Mouse (Mus musculus) myocyte (in vitro differentiated cells): Measurements from ENCODE around the gene Hmga1.

Experiments used
- CEBPB ChIP-seq: IDR thresholded peaks from 2 replicates; pipeline ENCODE4 v1.6.1; 2011; ENCODE audit warnings: mild to moderate bottlenecking, moderate library complexity; ENCODE audit not compliant: poor library complexity, insufficient read depth, severe bottlenecking
- E2F4 ChIP-seq: IDR thresholded peaks from one replicate; pipeline ENCODE4 v1.6.1; 2011; ENCODE audit warnings: mild to moderate bottlenecking, control low read depth, moderate library complexity; ENCODE audit not compliant: insufficient read depth
- MYOD1 ChIP-seq, 3 experiments: IDR thresholded peaks; one replicate each; pipeline ENCODE4 v1.6.1; 2011; ENCODE audit warnings: control low read depth in 2 of 3, low read depth in 2 of 3, mild to moderate bottlenecking in 2 of 3, moderate library complexity in 1 of 3; ENCODE audit not compliant: insufficient read length in 2 of 3, control insufficient read depth in 1 of 3
- MYOG ChIP-seq, 3 experiments: IDR thresholded peaks; one replicate each; pipeline ENCODE4 v1.6.1; 2011; ENCODE audit warnings: control low read depth in 2 of 3, low read depth in 2 of 3, mild to moderate bottlenecking in 2 of 3; ENCODE audit not compliant: insufficient read length in 2 of 3, control insufficient read depth in 1 of 3, insufficient read depth in 1 of 3
- POLR2A ChIP-seq: IDR thresholded peaks from one replicate; pipeline ENCODE4 v1.6.1; 2011; ENCODE audit warnings: low read depth, mild to moderate bottlenecking, control low read depth, moderate library complexity; ENCODE audit not compliant: insufficient read length
- TCF12 ChIP-seq: IDR thresholded peaks from one replicate; pipeline ENCODE4 v1.6.1; 2011; ENCODE audit warnings: mild to moderate bottlenecking, control low read depth; ENCODE audit not compliant: poor library complexity, insufficient read depth, severe bottlenecking
- USF1 ChIP-seq: IDR thresholded peaks from one replicate; pipeline ENCODE4 v1.6.1; 2011; ENCODE audit warnings: low read depth, mild to moderate bottlenecking, control low read depth, moderate library complexity

DNA sequence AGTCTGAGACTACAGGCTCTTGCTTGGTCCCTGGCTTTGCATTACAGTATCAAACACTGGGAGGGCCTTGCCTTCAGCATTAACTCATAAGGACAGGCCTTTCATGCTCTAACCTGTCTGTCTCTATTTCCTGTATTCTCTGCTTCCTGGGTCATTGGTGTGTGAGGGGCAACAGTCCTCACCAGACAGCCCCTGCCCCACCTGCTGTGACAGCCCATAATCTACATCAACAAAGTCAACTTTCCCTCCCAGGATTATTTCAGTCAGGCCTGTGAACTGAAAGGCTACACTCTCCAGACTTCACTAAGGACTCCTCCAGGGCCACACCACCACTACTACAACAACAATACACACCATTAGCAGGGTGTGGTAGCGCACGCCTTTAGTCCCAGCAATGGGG lies 46.7 kb downstream of the Hmga1 start:
- TF ChIP-seq POLR2A = no peak
- no peak for TF ChIP-seq MYOD1 (IDR thresholded peaks at IDR 0.05; ENCODE audit: control insufficient read depth in 1 of 3, insufficient read length in 2 of 3, low read depth in 2 of 3)
- TF ChIP-seq USF1 = no peak
- TF ChIP-seq E2F4 = no peak
- TF ChIP-seq MYOG (IDR thresholded peaks at IDR 0.05; ENCODE audit: control insufficient read depth in 1 of 3, insufficient read depth in 1 of 3, insufficient read length in 2 of 3, low read depth in 2 of 3) = no peak
- no peak for TF ChIP-seq CEBPB
- TF ChIP-seq TCF12 = no peak
